Mouse (Mus musculus) forebrain, embryonic 14.5 days (tissue): ENCODE results near the gene Pgghg. TPM values are rescaled to one million over a fixed set of nuclear protein-coding genes. Genes with fewer than 3 reads are reported as not detected.
A peak's percentile ranks its signal among the peaks of the same experiment; 100 is the strongest.

Experiments
- ATAC-seq: fragments of 200-750 bp; cut with Nextera tagmentation; 2 replicates; pipeline ENCODE4 v1.8.0; 2017; ENCODE audit warnings: mild to moderate bottlenecking, moderate library complexity
- DNase-seq: peaks from one replicate; pipeline ENCODE4 v3.0.0-alpha.2; 2015; ENCODE audit warnings: low spot score
- H3K27ac ChIP-seq: fragments of 300-500 bp; sonication (generic); 2 replicates; pipeline ENCODE4 v1.5.1; 2014; ENCODE audit warnings: low read depth, mild to moderate bottlenecking, control low read depth, low read length, moderate library complexity
- H3K27me3 ChIP-seq: fragments of 300-500 bp; sonication (generic); replicated peaks from 2 replicates; pipeline ENCODE4 v1.6.1; 2014; ENCODE audit warnings: low read length, control low read depth, mixed read lengths; ENCODE audit not compliant: control insufficient read depth, insufficient read depth
- H3K36me3 ChIP-seq: fragments of 300-500 bp; sonication (generic); 2 replicates; pipeline ENCODE4 v1.6.1; 2014; ENCODE audit warnings: low read length, control low read depth; ENCODE audit not compliant: control insufficient read depth, insufficient read depth
- H3K4me1 ChIP-seq: fragments of 300-500 bp; sonication (generic); 2 replicates; pipeline ENCODE4 v1.6.1; 2014; ENCODE audit warnings: antibody characterized with exemption, low read length, control low read depth; ENCODE audit not compliant: control insufficient read depth, insufficient read depth
- H3K4me2 ChIP-seq: fragments of 300-500 bp; sonication (generic); 2 replicates; pipeline ENCODE4 v1.6.1; 2014; ENCODE audit warnings: mild to moderate bottlenecking, control low read depth, low read length
- H3K4me3 ChIP-seq: fragments of 300-500 bp; sonication (generic); 2 replicates; pipeline ENCODE4 v1.5.1; 2014; ENCODE audit warnings: low read depth, low read length, control low read depth
- H3K9ac ChIP-seq: fragments of 300-500 bp; sonication (generic); 2 replicates; pipeline ENCODE4 v1.6.1; 2014; ENCODE audit warnings: mild to moderate bottlenecking, low read length, control low read depth, moderate library complexity
- H3K9me3 ChIP-seq: fragments of 300-500 bp; sonication (generic); replicated peaks from 2 replicates; pipeline ENCODE4 v1.6.1; 2016; ENCODE audit warnings: low read length, control low read depth, mixed read lengths; ENCODE audit not compliant: control insufficient read depth
- WGBS: fragments of 180-500 bp; shearing (Covaris S2); extraction: QIAGEN DNeasy Blood & Tissue Kit; methylation state at CpG from one replicate; pipeline ENCODE4 v1.1.7; 2014; 5-methylcytosine and 5-hydroxymethylcytosine counted together
- polyA plus RNA-seq: library from polyadenylated mRNA; unstranded; fragments of >200 nt; fragmentation: Nextera tagmentation; extraction: Ambion mirVana; gene quantifications from 2 replicates; pipeline ENCODE4 v1.2.1, GENCODE M21; 2014

Pgghg gene
- polyA plus RNA-seq, 1 experiment from 2014 or later = 8.8 TPM

DNA sequence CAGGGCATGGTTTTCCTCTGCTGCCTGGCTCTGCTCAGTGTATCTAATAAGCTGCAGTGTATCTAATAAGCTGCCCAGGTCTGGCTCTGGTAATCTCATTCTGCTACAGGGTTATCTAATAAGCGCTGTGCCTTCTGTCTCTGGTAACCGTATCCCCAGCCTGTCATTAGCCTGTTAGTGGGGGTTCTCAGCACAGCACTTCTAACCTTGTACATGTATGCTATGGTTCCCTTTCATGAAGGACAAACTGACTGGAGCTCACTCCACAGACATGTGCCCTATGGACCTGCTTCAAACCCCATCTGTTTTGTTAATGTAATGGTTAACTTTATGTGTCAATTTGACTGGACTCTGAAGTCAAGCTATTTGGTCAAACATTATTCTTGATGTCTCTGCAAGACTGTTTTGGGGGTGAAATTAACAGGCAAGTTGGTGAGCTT is 35.5 kb upstream of the Pgghg start:
- DNase-seq (no peak), ATAC-seq (no peak)
- Histone ChIP-seq H3K4me1 (peaks cover 4% of the 10 kb centered on the region; the same call in 1 of the 2 replicates), H3K9me3 (no peaks in the 10 kb centered on the region), H3K4me3 (no peak overlapping the region), H3K9ac (no peak overlapping the region), H3K4me2 (no peak overlapping the region), H3K27ac (no peak overlapping the region), H3K36me3 (no peaks in the 10 kb centered on the region), H3K27me3 (no peaks in the 10 kb centered on the region)
- WGBS = 95% methylated on average over 2 of the region's 2 CpGs

DNA sequence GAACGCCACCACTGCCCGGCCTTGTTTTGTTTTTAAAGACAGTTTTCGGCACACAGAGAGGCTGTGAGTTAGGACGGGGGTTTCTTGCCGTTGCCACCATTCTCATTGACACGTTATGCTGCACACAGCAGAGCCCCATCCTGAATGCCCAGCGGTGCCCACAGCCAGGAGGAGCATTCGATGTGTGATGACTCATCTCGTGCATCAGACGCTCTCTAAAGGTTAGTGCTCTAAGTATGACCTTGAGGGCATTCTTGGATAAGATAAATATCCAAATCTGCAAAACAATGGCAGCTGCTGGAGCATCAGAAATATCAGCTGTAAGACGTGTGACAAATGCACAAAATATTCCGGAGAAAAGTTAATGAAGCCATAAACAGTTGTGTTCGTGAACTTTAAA is 34.1 kb upstream of the Pgghg start:
- no peak for ATAC-seq

DNA sequence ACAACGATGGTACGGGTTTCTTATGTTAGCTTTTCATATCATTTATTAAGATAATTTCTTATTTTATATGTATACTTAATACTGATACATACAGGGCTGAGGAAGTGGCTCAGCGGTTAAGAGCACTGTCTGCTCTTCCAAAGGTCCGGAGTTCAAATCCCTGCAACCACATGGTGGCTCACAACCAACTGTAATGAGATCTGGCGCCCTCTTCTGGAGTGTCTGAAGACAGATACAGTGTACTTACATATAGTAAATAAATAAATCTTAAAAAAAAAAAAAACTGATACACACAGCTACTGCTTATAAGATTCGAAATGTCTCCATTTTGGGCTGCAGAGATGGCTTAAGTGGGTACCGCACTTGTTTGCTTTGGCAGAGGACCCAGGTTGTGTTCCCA is 33.5 kb upstream of the Pgghg start:
- H3K27me3 ChIP-seq = no peaks in the 10 kb centered on the region
- H3K9me3 ChIP-seq = no peaks in the 10 kb centered on the region
- H3K9ac ChIP-seq = no peak overlapping the region
- H3K36me3 ChIP-seq = no peaks in the 10 kb centered on the region
- H3K27ac ChIP-seq = no peak overlapping the region
- 86% methylated on average over 7 of the region's 7 CpGs for WGBS
- DNase-seq (no peak), ATAC-seq (no peak)
- no peak overlapping the region for H3K4me3 ChIP-seq
- no peak overlapping the region for H3K4me2 ChIP-seq
- peaks cover 4% of the 10 kb centered on the region; the same call in 1 of the 2 replicates for H3K4me1 ChIP-seq

More for the DNA sequence above, 34.1 kb upstream of the Pgghg start:
- Histone ChIP-seq H3K4me1 (peaks cover 4% of the 10 kb centered on the region; the same call in 1 of the 2 replicates), H3K27me3 (no peaks in the 10 kb centered on the region), H3K27ac (no peak overlapping the region), H3K9ac (no peak overlapping the region), H3K4me2 (no peak overlapping the region), H3K4me3 (no peak overlapping the region), H3K9me3 (no peaks in the 10 kb centered on the region), H3K36me3 (no peaks in the 10 kb centered on the region)
- 87% methylated on average over 13 of the region's 13 CpGs for WGBS
- no peak for DNase-seq

DNA sequence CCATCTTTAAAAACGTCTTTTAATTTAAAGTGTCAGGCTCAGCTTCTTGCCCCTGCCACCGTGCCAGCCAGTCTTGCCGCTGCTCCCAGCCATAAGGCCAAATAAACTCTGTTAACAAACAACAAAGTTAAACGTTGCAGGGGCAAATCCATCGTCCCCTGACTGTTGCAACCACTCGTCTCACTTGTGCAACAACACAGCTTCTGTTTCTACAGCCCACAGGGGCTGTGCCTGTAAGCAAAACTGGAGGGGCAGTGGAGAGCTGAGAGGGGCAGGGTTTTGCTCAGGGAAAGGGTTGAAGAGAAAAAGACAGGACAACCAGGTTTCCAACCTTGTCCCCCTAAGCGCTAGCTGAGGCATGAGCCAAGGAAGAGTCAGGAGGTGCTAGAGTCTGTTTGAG is 33.0 kb upstream of the Pgghg start:
- H3K36me3 ChIP-seq = no peaks in the 10 kb centered on the region
- H3K27me3 ChIP-seq = no peaks in the 10 kb centered on the region
- H3K9ac ChIP-seq = no peak overlapping the region
- no peak overlapping the region for H3K4me3 ChIP-seq
- H3K9me3 ChIP-seq = no peaks in the 10 kb centered on the region
- 51% methylated on average over 7 of the region's 7 CpGs for WGBS
- no peak overlapping the region for H3K4me2 ChIP-seq
- no peak for DNase-seq
- ATAC-seq = no peak
- H3K4me1 ChIP-seq = peaks cover 4% of the 10 kb centered on the region; the same call in 1 of the 2 replicates
- H3K27ac ChIP-seq = no peak overlapping the region

DNA sequence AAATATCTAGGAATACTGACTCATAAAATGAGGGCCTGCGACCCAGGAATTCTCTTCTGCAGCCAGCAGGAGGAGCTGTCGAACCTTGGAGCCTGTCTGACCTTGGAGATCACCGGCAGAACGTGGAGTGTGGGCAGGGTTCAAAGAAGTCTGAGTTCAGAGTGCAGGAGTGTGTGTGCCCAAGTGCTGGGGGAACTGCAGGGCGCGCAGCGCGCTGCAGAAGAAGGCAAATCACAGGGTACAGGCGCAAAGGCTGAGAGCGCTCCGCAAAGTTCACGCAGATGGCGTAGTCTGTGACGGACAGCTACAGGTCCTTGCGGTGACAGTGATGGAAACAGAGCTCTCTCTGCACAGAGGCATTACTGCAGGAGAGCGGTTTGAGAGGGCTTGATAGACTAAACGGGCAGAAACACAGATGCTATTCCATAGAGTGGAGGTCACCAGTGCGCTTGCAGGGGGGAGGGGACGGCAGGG is 32.5 kb upstream of the Pgghg start:
- peak; percentile 63 for ATAC-seq
- H3K4me1 ChIP-seq = peaks cover 4% of the 10 kb centered on the region; the same call in 1 of the 2 replicates
- no peak overlapping the region for H3K27ac ChIP-seq
- peak; percentile 83 for DNase-seq
- WGBS = under 1% methylated on average over 19 of the region's 19 CpGs
- H3K9ac ChIP-seq = peak overlapping the region; percentile 43; the same call in 1 of the 2 replicates
- H3K4me3 ChIP-seq = peak overlapping the region; percentile 30
- no peaks in the 10 kb centered on the region for H3K9me3 ChIP-seq
- no peaks in the 10 kb centered on the region for H3K27me3 ChIP-seq
- H3K4me2 ChIP-seq = peak overlapping the region; percentile 66
- no peaks in the 10 kb centered on the region for H3K36me3 ChIP-seq

DNA sequence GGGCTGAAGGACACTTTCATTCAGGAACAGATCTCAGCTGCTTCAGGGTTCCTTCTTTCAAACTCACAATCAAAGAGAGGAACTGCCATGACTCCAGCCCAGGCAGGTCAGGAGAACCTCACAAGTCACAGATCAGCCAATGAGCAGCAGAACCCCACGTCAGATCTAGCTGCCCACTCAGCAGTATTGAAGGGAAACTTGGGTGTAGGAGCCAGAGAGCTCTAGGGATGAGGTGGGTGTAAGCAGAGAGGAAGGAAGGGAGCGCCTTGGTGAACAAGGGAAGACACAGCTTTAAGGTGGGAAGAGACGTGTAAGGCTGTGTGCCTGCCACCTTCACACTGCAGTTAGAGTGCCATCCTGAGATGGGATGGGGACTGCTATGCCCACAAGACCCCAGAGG is 28.9 kb upstream of the Pgghg start:
- Histone ChIP-seq H3K4me1 (peaks cover 4% of the 10 kb centered on the region; the same call in 1 of the 2 replicates), H3K9me3 (no peaks in the 10 kb centered on the region), H3K9ac (no peak overlapping the region), H3K36me3 (no peaks in the 10 kb centered on the region), H3K4me2 (no peak overlapping the region), H3K4me3 (no peak overlapping the region), H3K27ac (no peak overlapping the region), H3K27me3 (no peaks in the 10 kb centered on the region)
- DNase-seq (no peak), ATAC-seq (no peak)
- 67% methylated on average over 3 of the region's 3 CpGs for WGBS

DNA sequence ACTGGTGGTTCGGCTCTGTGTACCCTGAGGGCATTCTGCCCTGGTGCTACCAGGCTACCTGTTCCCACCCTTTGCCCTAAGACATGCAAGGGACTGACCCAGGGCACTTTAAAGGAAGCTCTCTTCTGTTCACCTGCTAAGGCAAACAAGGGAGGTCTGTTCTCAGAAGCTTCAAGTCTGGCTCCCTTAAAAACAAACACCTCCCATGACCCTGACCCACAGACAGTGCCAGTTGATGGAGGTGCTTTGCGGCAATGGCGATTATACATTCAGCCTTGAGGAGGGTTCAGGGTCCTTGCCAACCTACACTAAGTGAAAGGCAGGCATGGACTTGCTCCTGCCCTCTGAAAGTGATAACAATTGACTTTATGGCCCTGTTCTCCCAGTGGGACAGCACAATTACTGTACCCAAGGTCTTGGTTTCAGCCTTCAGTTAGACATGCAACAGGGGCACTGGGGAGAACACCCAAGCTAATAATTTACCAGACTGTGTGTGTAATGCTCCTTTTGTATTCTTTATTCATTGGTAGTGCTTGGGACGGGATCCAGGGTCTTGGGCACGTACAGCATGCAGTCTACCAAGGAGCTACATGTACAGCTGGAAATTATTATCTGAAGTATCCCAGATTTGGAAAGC is 28.2 kb upstream of the Pgghg start:
- 71% methylated on average over 5 of the region's 5 CpGs for WGBS
- no peak overlapping the region for H3K4me2 ChIP-seq

DNA sequence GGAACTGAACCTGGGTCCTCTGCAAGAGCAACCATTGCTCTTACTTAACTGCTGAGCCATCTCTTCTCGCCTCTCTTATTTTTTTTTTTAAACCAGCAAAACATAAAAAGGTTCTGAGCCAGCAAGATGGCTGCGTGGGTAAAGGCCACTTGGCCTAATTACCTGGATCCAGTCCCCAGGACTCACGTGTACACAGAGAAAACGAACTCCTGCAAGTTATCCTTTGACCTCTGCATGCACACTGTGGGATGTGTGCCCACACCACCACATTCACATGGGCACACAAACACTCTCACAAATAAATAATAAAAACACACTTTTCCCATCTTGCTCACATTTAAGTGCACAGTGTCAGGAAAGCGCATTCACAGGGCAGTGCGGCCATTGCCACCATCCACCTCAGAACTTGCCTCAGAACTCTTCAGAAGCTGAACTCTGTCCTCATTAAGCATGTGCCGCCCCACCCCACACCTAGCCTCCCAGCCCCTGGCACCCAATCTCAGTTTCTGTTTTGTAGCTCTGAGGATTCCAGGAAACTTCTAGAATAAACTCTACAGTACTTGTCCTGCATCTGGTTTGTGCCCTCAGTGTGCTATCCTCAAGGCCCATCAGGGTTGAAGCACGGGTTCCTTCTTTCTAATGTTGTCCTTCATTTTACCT is 27.0 kb upstream of the Pgghg start:
- no peaks in the 10 kb centered on the region for H3K27me3 ChIP-seq
- H3K4me3 ChIP-seq = no peak overlapping the region
- DNase-seq (no peak), ATAC-seq (no peak)
- no peaks in the 10 kb centered on the region for H3K36me3 ChIP-seq
- no peak overlapping the region for H3K9ac ChIP-seq
- H3K9me3 ChIP-seq = no peaks in the 10 kb centered on the region
- 81% methylated on average over 8 of the region's 8 CpGs for WGBS
- H3K27ac ChIP-seq = no peak overlapping the region
- no peaks in the 10 kb centered on the region for H3K4me1 ChIP-seq
- no peak overlapping the region for H3K4me2 ChIP-seq

More for the DNA sequence above, 28.2 kb upstream of the Pgghg start:
- Histone ChIP-seq H3K27ac (no peak overlapping the region), H3K9me3 (no peaks in the 10 kb centered on the region), H3K9ac (no peak overlapping the region), H3K27me3 (no peaks in the 10 kb centered on the region), H3K36me3 (no peaks in the 10 kb centered on the region), H3K4me1 (peaks cover 4% of the 10 kb centered on the region; the same call in 1 of the 2 replicates), H3K4me3 (no peak overlapping the region)
- DNase-seq = no peak
- no peak for ATAC-seq

DNA sequence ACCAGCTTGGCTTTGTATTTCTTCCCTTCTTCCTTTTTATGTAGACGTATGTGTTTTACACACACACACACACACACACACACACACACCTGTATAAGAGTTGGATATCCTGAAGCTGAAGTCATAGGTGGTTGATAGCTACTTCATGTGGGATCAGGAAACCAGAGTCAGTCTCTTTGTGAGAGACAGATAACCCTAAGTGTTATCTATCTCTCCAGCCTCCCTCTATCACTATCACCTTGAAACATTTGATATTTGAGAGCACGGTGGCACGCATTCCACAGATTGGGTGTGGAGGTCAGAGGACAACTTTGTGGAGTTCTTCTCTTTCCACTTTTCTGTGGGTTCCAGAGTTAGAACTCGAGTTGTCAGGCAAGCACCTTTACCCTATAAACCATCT is 21.3 kb upstream of the Pgghg start:
- Histone ChIP-seq H3K27ac (no peak overlapping the region), H3K4me2 (no peak overlapping the region), H3K9me3 (no peaks in the 10 kb centered on the region), H3K36me3 (no peaks in the 10 kb centered on the region), H3K27me3 (peaks cover 46% of the 10 kb centered on the region), H3K4me3 (no peak overlapping the region), H3K9ac (no peak overlapping the region), H3K4me1 (no peaks in the 10 kb centered on the region; the same call in 1 of the 2 replicates)
- no peak for DNase-seq
- ATAC-seq = no peak
- WGBS = 84% methylated on average over 4 of the region's 4 CpGs
